Mouse (Mus musculus): ENCODE measurements around the gene 4931406C07Rik.

GRCm38 (mm10) chr9:15300056-15300455 is 6.2 kb downstream of the 4931406C07Rik start:
- no peak for TF ChIP-seq POLR2A (IDR thresholded peaks at IDR 0.05; ENCODE audit: control insufficient read depth, extremely low read depth, insufficient read depth, low read length, poor library complexity)
- no peak for TF ChIP-seq CTCF (IDR thresholded peaks at IDR 0.05; ENCODE audit: borderline replicate concordance, control insufficient read depth, extremely low read depth, insufficient read depth, low read length, poor library complexity)
